Mouse (Mus musculus) kidney, postnatal 0 days (tissue): ENCODE results near the gene Tmem117. TPM values are rescaled to one million over a fixed set of nuclear protein-coding genes. Genes with fewer than 3 reads are reported as not detected.

Source experiments
- ATAC-seq: fragments of 200-750 bp; cut with Nextera tagmentation; replicated peaks from 2 replicates; pipeline ENCODE4 v1.8.0; 2017; ENCODE audit warnings: low read depth, moderate number of reproducible peaks, moderate TSS enrichment, moderate library complexity; ENCODE audit not compliant: low FRiP score
- DNase-seq: peaks from one replicate; pipeline ENCODE4 v3.0.0-alpha.2; 2016; ENCODE audit warnings: low spot score
- H3K27ac ChIP-seq: fragments of 300-500 bp; sonication (generic); 2 replicates; pipeline ENCODE4 v1.5.1; 2014; ENCODE audit warnings: mild to moderate bottlenecking
- H3K27me3 ChIP-seq: fragments of 300-500 bp; sonication (generic); 2 replicates; pipeline ENCODE4 v1.6.1; 2014; ENCODE audit warnings: low read length, mixed read lengths; ENCODE audit not compliant: insufficient read depth
- H3K36me3 ChIP-seq: fragments of 300-500 bp; sonication (generic); 2 replicates; pipeline ENCODE4 v1.6.1; 2014; ENCODE audit warnings: low read length, mixed read lengths; ENCODE audit not compliant: insufficient read depth
- H3K4me1 ChIP-seq: fragments of 300-500 bp; sonication (generic); replicated peaks from 2 replicates; pipeline ENCODE4 v1.6.1; 2014; ENCODE audit warnings: antibody characterized with exemption, low read length, mixed read lengths; ENCODE audit not compliant: insufficient read depth
- H3K4me2 ChIP-seq: fragments of 300-500 bp; sonication (generic); 2 replicates; pipeline ENCODE4 v1.6.1; 2014; ENCODE audit warnings: mild to moderate bottlenecking, low read length, moderate library complexity, mixed read lengths
- H3K4me3 ChIP-seq: fragments of 300-500 bp; sonication (generic); replicated peaks from 2 replicates; pipeline ENCODE4 v1.5.1; 2014; ENCODE audit warnings: low read depth, low read length
- H3K9ac ChIP-seq: fragments of 300-500 bp; sonication (generic); 2 replicates; pipeline ENCODE4 v1.6.1; 2014; ENCODE audit warnings: low read depth, low read length
- H3K9me3 ChIP-seq: fragments of 300-500 bp; sonication (generic); replicated peaks from 2 replicates; pipeline ENCODE4 v1.6.1; 2016; ENCODE audit warnings: low read length, inconsistent platforms, mixed read lengths
- CTCF ChIP-seq: IDR thresholded peaks from 2 replicates; pipeline ENCODE4 v1.5.1; 2016; ENCODE audit warnings: antibody characterized with exemption, low read depth, mild to moderate bottlenecking, moderate library complexity
- WGBS: fragments of 180-500 bp; shearing (Covaris S2); extraction: QIAGEN DNeasy Blood & Tissue Kit; methylation state at CpG from one replicate; pipeline ENCODE4 v1.1.7; 2014; 5-methylcytosine and 5-hydroxymethylcytosine counted together
- polyA plus RNA-seq: library from polyadenylated mRNA; unstranded; fragments of >200 nt; fragmentation: Nextera tagmentation; extraction: Ambion mirVana; gene quantifications from 2 replicates; pipeline ENCODE4 v1.2.1, GENCODE M21; 2015

Gene Tmem117
- polyA plus RNA-seq, 1 experiment from 2014 or later, result 24.3 TPM

- Histone ChIP-seq H3K9ac (no peak overlapping the region), H3K4me1 (no peaks in the 10 kb centered on the region), H3K36me3 (no peaks in the 10 kb centered on the region), H3K9me3 (no peaks in the 10 kb centered on the region), H3K4me2 (no peak overlapping the region), H3K27me3 (no peaks in the 10 kb centered on the region), H3K4me3 (no peak overlapping the region), H3K27ac (no peak overlapping the region)
- no peak for TF ChIP-seq CTCF
- 36% methylated on average over 7 of the region's 7 CpGs for WGBS
- no peak for ATAC-seq
- DNase-seq, result no peak
Observed at GRCm38 (mm10) chr15:94660913-94661312, 31.9 kb downstream of the Tmem117 start.

- no peak overlapping the region for H3K4me2 ChIP-seq
Observed at GRCm38 (mm10) chr15:94661398-94661797, 32.4 kb downstream of the Tmem117 start.

GRCm38 (mm10) chr15:94664612-94665011, 35.6 kb downstream of the Tmem117 start:
- Histone ChIP-seq H3K4me2 (no peak overlapping the region), H3K4me3 (no peak overlapping the region), H3K9ac (no peak overlapping the region), H3K27ac (no peak overlapping the region), H3K27me3 (no peaks in the 10 kb centered on the region), H3K9me3 (no peaks in the 10 kb centered on the region), H3K36me3 (no peaks in the 10 kb centered on the region), H3K4me1 (no peaks in the 10 kb centered on the region)
- TF ChIP-seq CTCF, result no peak
- DNase-seq (no peak), ATAC-seq (no peak)
- 75% methylated on average over 6 of the region's 6 CpGs for WGBS

More at GRCm38 (mm10) chr15:94661398-94661797, 32.4 kb downstream of the Tmem117 start:
- DNase-seq (peak; percentile 90), ATAC-seq (no peak)
- no peak overlapping the region for H3K9ac ChIP-seq
- H3K9me3 ChIP-seq, result no peaks in the 10 kb centered on the region
- no peaks in the 10 kb centered on the region for H3K36me3 ChIP-seq
- WGBS, result 20% methylated on average over 9 of the region's 9 CpGs
- H3K4me1 ChIP-seq, result no peaks in the 10 kb centered on the region
- no peaks in the 10 kb centered on the region for H3K27me3 ChIP-seq
- peak; percentile 81 for TF ChIP-seq CTCF
- H3K4me3 ChIP-seq, result no peak overlapping the region
- no peak overlapping the region for H3K27ac ChIP-seq

- DNase-seq (no peak), ATAC-seq (no peak)
- Histone ChIP-seq H3K4me3 (no peak overlapping the region), H3K36me3 (no peaks in the 10 kb centered on the region), H3K9ac (no peak overlapping the region), H3K4me1 (no peaks in the 10 kb centered on the region), H3K27ac (no peak overlapping the region), H3K27me3 (no peaks in the 10 kb centered on the region), H3K9me3 (no peaks in the 10 kb centered on the region), H3K4me2 (no peak overlapping the region)
- TF ChIP-seq CTCF, result peak; percentile 46; the same call in 1 of the 2 replicates
- 64% methylated on average over 3 of the region's 3 CpGs for WGBS
Observed at GRCm38 (mm10) chr15:94681135-94681534, 52.1 kb downstream of the Tmem117 start.

GRCm38 (mm10) chr15:94684269-94684668, 55.2 kb downstream of the Tmem117 start:
- no peak for TF ChIP-seq CTCF
- H3K27me3 ChIP-seq, result no peaks in the 10 kb centered on the region
- no peak overlapping the region for H3K9ac ChIP-seq
- no peaks in the 10 kb centered on the region for H3K9me3 ChIP-seq
- H3K4me3 ChIP-seq, result no peak overlapping the region
- H3K4me2 ChIP-seq, result no peak overlapping the region
- no peaks in the 10 kb centered on the region for H3K36me3 ChIP-seq
- WGBS, result 81% methylated on average over 7 of the region's 7 CpGs
- H3K27ac ChIP-seq, result no peak overlapping the region
- DNase-seq, result no peak
- H3K4me1 ChIP-seq, result no peaks in the 10 kb centered on the region
- no peak for ATAC-seq

GRCm38 (mm10) chr15:94687176-94687575, 58.1 kb downstream of the Tmem117 start:
- Histone ChIP-seq H3K4me1 (no peaks in the 10 kb centered on the region), H3K9ac (no peak overlapping the region), H3K4me2 (no peak overlapping the region), H3K36me3 (no peaks in the 10 kb centered on the region), H3K9me3 (no peaks in the 10 kb centered on the region), H3K4me3 (no peak overlapping the region), H3K27ac (no peak overlapping the region), H3K27me3 (no peaks in the 10 kb centered on the region)
- WGBS, result 83% methylated on average over 7 of the region's 7 CpGs
- TF ChIP-seq CTCF, result no peak
- DNase-seq (no peak), ATAC-seq (no peak)

- Histone ChIP-seq H3K4me2 (no peak overlapping the region), H3K9me3 (no peaks in the 10 kb centered on the region)
- WGBS, result 63% methylated on average over 3 of the region's 3 CpGs
Observed at GRCm38 (mm10) chr15:94687629-94688028, 58.6 kb downstream of the Tmem117 start.

More at GRCm38 (mm10) chr15:94687629-94688028, 58.6 kb downstream of the Tmem117 start:
- Histone ChIP-seq H3K4me1 (no peaks in the 10 kb centered on the region), H3K27me3 (no peaks in the 10 kb centered on the region), H3K9ac (no peak overlapping the region), H3K4me3 (no peak overlapping the region), H3K27ac (no peak overlapping the region), H3K36me3 (no peaks in the 10 kb centered on the region)
- no peak for ATAC-seq
- no peak for TF ChIP-seq CTCF
- DNase-seq, result no peak
